Mouse (Mus musculus): ENCODE measurements at regions not wholly inside any gene's neighbourhood (a gene's known extent, or its start where the extent isn't known, plus 50 kb on each side); places are given as distances from the start of the nearest gene placed in this dataset.

DNA sequence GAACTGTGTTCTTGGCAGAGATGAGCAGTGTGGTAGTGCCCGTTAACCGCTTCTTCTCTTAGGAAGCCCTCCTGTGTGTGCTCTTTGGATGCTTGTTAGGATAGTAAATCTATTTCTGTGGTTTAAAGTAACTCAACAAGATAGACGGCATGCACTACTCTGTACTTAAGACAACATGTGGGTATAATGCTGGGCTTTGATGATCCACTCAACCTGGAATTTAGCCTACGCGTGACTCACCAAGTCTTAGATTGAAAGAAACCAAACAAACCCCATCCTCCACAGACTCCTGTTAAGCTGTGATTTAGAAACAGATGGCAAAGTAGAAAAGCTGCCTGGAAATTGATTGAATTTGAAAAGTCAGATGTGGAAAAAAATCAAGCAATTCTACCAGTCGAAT is 673.5 kb downstream of the Olfm4 start:
- Histone ChIP-seq H3K9me3 (no peaks in the 10 kb centered on the region), H3K4me3 (no peak overlapping the region), H3K36me3 (no peaks in the 10 kb centered on the region), H3K27me3 (ENCODE audit: insufficient read depth, poor library complexity, severe bottlenecking) (no peaks in the 10 kb centered on the region), H3K27ac (no peak overlapping the region), H3K4me1 (replicated peaks) (no peaks in the 10 kb centered on the region)
- DNase-seq (ENCODE audit: low spot score) = no peak
- 91% methylated on average over 6 of the region's 6 CpGs for WGBS

DNA sequence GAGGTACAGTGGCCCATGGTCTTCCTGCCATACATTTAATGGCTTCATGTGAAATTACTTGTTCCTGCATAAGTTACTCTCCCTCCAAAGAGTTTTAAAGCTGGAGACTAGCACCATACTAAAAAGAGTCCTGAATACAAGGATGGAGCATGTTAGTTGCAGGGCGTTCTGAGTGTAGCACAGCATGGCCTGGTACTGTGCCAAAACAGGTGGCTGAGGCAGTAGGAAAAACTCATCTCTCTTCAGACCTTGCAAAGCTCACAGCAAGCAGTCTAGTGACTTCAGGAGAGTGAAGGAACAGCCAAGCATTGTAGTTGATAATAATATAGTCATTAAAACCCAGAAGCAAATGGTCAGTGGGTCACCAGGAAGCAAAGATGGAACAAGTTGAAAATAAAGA is 699.0 kb downstream of the Olfm4 start:
- Histone ChIP-seq H3K9me3 (no peaks in the 10 kb centered on the region), H3K36me3 (no peaks in the 10 kb centered on the region), H3K4me3 (no peak overlapping the region), H3K27ac (no peak overlapping the region), H3K4me1 (replicated peaks) (no peaks in the 10 kb centered on the region; the same call in 1 of the 2 replicates), H3K27me3 (ENCODE audit: insufficient read depth, poor library complexity, severe bottlenecking) (no peaks in the 10 kb centered on the region)
- DNase-seq (ENCODE audit: low spot score) = no peak
- WGBS = 76% methylated on average over 1 of the region's 1 CpGs

DNA sequence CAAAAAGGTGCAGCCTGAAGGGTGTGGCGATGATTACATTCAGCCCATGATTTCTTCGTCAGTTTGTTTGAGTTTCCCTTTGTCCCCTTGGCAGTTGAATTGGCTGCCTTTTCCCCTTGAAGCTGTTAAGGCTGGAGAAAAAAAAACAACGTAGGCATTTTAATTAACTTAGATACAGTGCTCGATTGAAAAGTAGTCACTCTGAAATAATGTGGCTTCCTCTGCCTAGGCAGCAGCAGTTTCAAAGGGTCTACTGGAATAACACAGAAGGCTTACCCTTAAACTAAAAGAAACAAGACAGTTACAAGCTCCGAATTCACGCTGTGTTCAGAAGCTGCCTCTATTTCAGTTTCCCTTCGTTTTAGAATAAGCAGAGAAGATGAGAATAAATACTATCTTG is 699.4 kb downstream of the Olfm4 start:
- no peaks in the 10 kb centered on the region; the same call in 1 of the 2 replicates for H3K4me1 ChIP-seq (replicated peaks)
- 63% methylated on average over 7 of the region's 7 CpGs for WGBS
- H3K36me3 ChIP-seq = no peaks in the 10 kb centered on the region
- H3K4me3 ChIP-seq = no peak overlapping the region
- DNase-seq (ENCODE audit: low spot score) = no peak
- H3K27ac ChIP-seq = no peak overlapping the region
- no peaks in the 10 kb centered on the region for H3K27me3 ChIP-seq (ENCODE audit: insufficient read depth, poor library complexity, severe bottlenecking)
- H3K9me3 ChIP-seq = no peaks in the 10 kb centered on the region

DNA sequence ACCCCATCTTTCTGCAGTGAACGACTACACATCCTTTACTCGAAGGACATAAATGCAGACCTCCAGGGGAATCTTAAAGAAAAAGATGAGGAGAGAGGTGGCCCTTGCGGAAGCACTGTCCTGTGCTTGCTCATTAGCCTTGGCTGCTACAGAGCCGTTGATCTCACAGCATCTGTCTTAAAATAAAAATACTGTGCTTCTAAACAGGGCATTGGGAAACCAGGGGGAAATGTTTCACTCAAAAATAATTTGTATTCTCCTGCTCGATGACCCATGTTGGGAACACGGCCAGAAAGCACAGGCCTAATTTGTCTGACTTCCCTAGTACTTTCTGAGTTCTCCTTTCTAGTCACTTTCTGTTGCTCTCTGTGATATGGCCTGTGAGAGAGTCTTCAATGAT is 699.8 kb downstream of the Olfm4 start:
- Histone ChIP-seq H3K4me3 (no peak overlapping the region), H3K27ac (no peak overlapping the region), H3K4me1 (replicated peaks) (no peaks in the 10 kb centered on the region; the same call in 1 of the 2 replicates), H3K9me3 (no peaks in the 10 kb centered on the region), H3K27me3 (ENCODE audit: insufficient read depth, poor library complexity, severe bottlenecking) (no peaks in the 10 kb centered on the region), H3K36me3 (no peaks in the 10 kb centered on the region)
- WGBS = 83% methylated on average over 6 of the region's 6 CpGs
- DNase-seq (ENCODE audit: low spot score) = no peak

DNA sequence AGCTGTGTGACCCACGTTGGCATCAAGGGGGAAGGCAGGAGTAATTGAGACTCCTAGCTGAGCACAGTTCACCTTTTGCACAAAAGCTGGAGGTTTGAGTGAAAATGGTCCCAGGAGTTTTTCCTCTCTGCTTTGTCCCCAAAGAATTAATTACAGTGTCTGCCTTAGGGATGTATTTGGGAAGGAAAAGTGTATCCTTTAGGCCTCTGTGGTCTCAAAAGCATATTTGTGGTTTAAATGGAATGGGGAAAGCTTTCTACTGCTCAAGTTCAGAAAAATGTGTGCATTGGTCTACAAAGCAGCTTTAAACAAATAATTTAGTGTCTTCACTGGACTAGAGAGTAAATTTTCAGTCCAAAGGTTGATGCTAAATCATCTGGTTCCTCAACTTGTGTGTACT is 706.6 kb downstream of the Olfm4 start:
- DNase-seq (ENCODE audit: low spot score) = no peak
- no peaks in the 10 kb centered on the region for H3K9me3 ChIP-seq
- no peak overlapping the region for H3K27ac ChIP-seq
- whole genome bisulfite sequencing = 38% methylated on average over 1 of the region's 1 CpGs
- H3K4me3 ChIP-seq = no peak overlapping the region
- no peaks in the 10 kb centered on the region for H3K36me3 ChIP-seq
- H3K27me3 ChIP-seq (ENCODE audit: insufficient read depth, poor library complexity, severe bottlenecking) = no peaks in the 10 kb centered on the region
- H3K4me1 ChIP-seq (replicated peaks) = no peaks in the 10 kb centered on the region

DNA sequence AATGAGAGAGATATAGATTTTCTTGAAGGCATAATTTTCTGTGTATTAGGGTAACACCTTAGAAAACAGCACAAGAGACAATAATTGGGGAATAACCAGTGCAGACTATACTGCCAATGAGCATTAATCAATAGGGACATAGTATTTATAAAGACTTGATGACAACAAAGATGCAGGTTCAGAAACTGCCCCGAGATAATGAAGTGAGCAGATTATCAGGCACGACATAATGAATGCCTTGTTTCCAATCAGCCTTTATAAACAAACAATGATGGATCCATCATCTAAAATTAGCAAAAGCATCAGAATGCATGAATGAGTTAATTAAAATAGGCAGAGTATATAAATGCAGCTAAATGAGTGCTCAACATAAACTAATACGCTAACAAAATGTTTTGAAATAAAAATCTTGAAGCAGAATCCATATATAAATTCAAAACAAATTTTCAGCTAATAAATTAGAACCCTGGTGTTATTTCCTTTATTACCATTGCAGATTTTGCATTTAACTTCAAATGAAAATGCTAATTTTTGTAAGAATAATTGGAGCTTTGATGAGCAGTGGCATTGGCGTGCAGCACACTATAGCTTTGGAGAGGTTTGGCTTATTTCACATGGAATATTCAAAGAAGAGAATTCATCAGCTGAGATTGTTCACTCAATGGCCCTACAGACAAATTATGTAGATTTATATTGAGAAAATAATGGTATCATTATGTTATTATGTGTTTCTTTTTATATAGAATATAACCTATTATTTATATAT is 739.1 kb downstream of the Olfm4 start:
- H3K27ac ChIP-seq = no peak overlapping the region
- H3K36me3 ChIP-seq = no peaks in the 10 kb centered on the region
- no peak for DNase-seq (ENCODE audit: low spot score)
- H3K9me3 ChIP-seq = no peaks in the 10 kb centered on the region
- no peaks in the 10 kb centered on the region for H3K27me3 ChIP-seq (ENCODE audit: insufficient read depth, poor library complexity, severe bottlenecking)
- 87% methylated on average over 4 of the region's 4 CpGs for WGBS
- no peaks in the 10 kb centered on the region for H3K4me1 ChIP-seq (replicated peaks)
- no peak overlapping the region for H3K4me3 ChIP-seq

DNA sequence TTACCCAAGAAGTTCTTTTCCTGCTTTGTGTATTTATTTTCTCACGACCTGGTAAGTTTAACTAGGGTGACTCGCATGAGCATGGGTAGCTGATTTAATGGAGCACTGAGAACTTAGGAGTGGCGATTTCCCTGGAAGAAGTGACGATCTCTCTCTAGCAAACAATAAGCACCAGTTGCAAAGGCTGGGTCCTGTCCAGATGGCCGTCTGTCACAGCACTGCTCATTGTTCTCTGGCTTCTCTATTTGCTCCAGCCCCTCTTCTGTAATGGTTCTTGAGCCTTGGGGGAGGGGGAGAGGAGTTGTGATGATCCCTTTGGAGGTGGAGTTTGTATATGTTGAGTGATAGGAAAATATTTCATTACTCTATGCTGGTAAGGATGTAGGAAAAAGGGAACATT is 747.3 kb downstream of the Olfm4 start:
- Histone ChIP-seq H3K9me3 (0 out of 2 replicates have a peak, but pooled peaks cover 6% of the 10 kb centered on the region), H3K27me3 (ENCODE audit: insufficient read depth, poor library complexity, severe bottlenecking) (no peaks in the 10 kb centered on the region), H3K4me3 (no peak overlapping the region), H3K36me3 (no peaks in the 10 kb centered on the region), H3K27ac (no peak overlapping the region), H3K4me1 (replicated peaks) (no peaks in the 10 kb centered on the region)
- 56% methylated on average over 5 of the region's 5 CpGs for WGBS
- peak; percentile 17 for DNase-seq (ENCODE audit: low spot score)
